Mouse (Mus musculus) Patski (cell line): ENCODE results near the gene Trim2. TPM values are rescaled to one million over a fixed set of nuclear protein-coding genes. Genes with fewer than 3 reads are reported as not detected.

Source experiments
- ATAC-seq: fragments of 100-300 bp; one replicate; pipeline ENCODE4 v1.8.0; 2021
- CTCF ChIA-PET: fragments of 350-600 bp; sonication (Branson Sonifier 250); formaldehyde crosslinking; loops from one replicate; lab custom pipeline; 2022; ENCODE audit warnings: inconsistent platforms; lab: Charles Lee
- POLR2A ChIA-PET: fragments of 350-600 bp; sonication (Branson Sonifier 250); formaldehyde crosslinking; loops from one replicate; lab custom pipeline; 2022; ENCODE audit warnings: antibody characterized with exemption, inconsistent platforms; lab: Charles Lee
- DNase-seq: peaks from one replicate; pipeline ENCODE4 v3.0.0-alpha.2; 2011; ENCODE audit warnings: low read depth, low spot score
- H3K27me3 ChIP-seq: fragments of 371-371 bp; one replicate; pipeline ENCODE4 v1.5.1; 2021
- CTCF ChIP-seq: fragments of 100-300 bp; IDR thresholded peaks from one replicate; pipeline ENCODE4 v1.5.1; 2021
- in situ Hi-C: fragments of 300-500 bp; cut with MboI; formaldehyde crosslinking; loops from 3 replicates; pipeline ENCODE4 v1.11.1; 2018; ENCODE audit warnings: low pct_unique_long_range_greater_than_20kb, mixed read lengths
- polyA plus RNA-seq: library from polyadenylated mRNA; unstranded; gene quantifications from one replicate; pipeline ENCODE4 v1.2.3, GENCODE M21; 2021

The Trim2 gene
- polyA plus RNA-seq, 1 experiment from 2014 or later, result 30.7 TPM

- TF ChIP-seq CTCF, result no peak
- DNase-seq, result no peak
- ChIA-PET POLR2A (no interaction called here), CTCF (interaction anchor here (1.0 kb wide), 1 partner anchor 11 kb away, joined by 3 read pairs; no protein-coding TSS in a partner anchor)
- no peaks in the 10 kb centered on the region for H3K27me3 ChIP-seq
- no peak for ATAC-seq
- in situ Hi-C loops, result no loop called here
Observed at GRCm38 (mm10) chr3:84215743-84216360, 90.8 kb downstream of the Trim2 start.

- ChIA-PET CTCF (interaction anchor here (0.8 to 2.1 kb wide), 3 partner anchors 10 to 87 kb away, joined by 3 to 6 read pairs (median 3); no protein-coding TSS in a partner anchor), POLR2A (no interaction called here)
- H3K27me3 ChIP-seq, result no peaks in the 10 kb centered on the region
- TF ChIP-seq CTCF, result no peak
- no peak for DNase-seq
- ATAC-seq, result no peak
- in situ Hi-C loops, result no loop called here
Observed at GRCm38 (mm10) chr3:84215253-84215652, 91.4 kb downstream of the Trim2 start.

DNA sequence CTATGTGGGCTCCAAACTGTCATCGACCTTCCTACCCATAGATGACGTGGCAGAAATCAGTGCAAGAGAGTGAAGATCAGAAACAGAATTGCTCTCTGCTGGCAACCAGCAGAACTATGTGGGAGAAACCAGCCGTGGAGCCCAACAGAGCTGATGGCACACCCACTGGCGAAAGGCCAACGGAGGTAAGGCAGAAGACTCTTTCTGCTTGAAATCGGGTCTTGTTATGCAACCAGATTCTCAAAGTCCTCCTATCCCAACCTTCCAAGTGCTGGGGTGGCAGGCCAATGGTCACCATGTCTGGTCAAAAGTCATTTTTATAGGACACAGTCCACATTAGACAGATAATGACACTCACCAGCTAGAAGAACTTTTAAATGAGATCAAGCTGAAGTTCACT lies 92.2 kb downstream of the Trim2 start:
- H3K27me3 ChIP-seq, result no peaks in the 10 kb centered on the region
- POLR2A ChIA-PET, result no interaction called here
- CTCF ChIA-PET, result interaction anchor here (0.8 to 2.1 kb wide), 3 partner anchors 12 to 88 kb away, joined by 3 to 6 read pairs (median 4); no protein-coding TSS in a partner anchor
- in situ Hi-C loops, result no loop called here
- DNase-seq (no peak), ATAC-seq (peak; percentile 35)
- TF ChIP-seq CTCF, result no peak

DNA sequence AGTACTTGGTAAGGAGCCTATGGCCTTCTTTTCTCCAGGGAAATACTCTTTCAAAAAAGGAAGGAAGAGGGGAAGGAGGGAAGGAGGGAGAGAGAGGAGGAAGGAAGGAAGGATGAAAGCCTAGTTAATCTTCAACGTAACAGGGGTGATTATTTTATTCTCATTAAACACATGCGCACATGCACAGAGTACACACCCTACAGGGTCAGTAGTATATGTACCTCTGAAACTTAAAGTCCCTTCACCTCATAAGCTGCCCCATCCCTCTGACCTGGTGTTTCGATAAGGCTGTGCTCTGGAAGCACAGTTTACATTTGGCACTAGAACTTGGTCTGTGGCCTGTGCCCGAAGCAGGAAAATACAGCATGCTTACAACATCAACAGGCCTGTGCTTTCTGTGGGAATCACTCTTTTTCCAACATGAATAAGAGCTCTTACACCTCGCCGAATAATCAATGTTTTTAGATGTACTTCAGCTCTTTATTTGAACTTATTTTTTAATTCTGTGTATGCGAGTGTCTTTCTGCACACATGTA lies 95.3 kb downstream of the Trim2 start:
- ATAC-seq (no peak), DNase-seq (no peak)
- in situ Hi-C loops, result no loop called here
- ChIA-PET CTCF (interaction anchor here (0.8 to 2.2 kb wide), 7 partner anchors 10 to 103 kb away, joined by 3 to 11 read pairs (median 4); no protein-coding TSS in a partner anchor), POLR2A (interaction anchor here (1.0 to 1.4 kb wide), 2 partner anchors 73 to 99 kb away, joined by 3 to 4 read pairs; no protein-coding TSS in a partner anchor)
- H3K27me3 ChIP-seq, result no peaks in the 10 kb centered on the region
- no peak for TF ChIP-seq CTCF

- peak; percentile 69 for ATAC-seq
- TF ChIP-seq CTCF, result no peak
- ChIA-PET CTCF (interaction anchor here (1.0 to 1.6 kb wide), 4 partner anchors 9 to 105 kb away, joined by 3 to 5 read pairs (median 4); no protein-coding TSS in a partner anchor), POLR2A (interaction anchor here (0.7 kb wide), 1 partner anchor 86 kb away, joined by 4 read pairs; no protein-coding TSS in a partner anchor)
- in situ Hi-C loops, result no loop called here
- no peaks in the 10 kb centered on the region for H3K27me3 ChIP-seq
- DNase-seq, result peak; percentile 71
Observed at GRCm38 (mm10) chr3:84208917-84209513, 97.7 kb downstream of the Trim2 start.

- H3K27me3 ChIP-seq, result no peaks in the 10 kb centered on the region
- in situ Hi-C loops, result no loop called here
- no peak for TF ChIP-seq CTCF
- POLR2A ChIA-PET, result interaction anchor here (1.0 kb wide), 1 partner anchor 17 kb away, joined by 3 read pairs; no protein-coding TSS in a partner anchor
- ATAC-seq, result no peak
- no peak for DNase-seq
- CTCF ChIA-PET, result interaction anchor here (1.0 to 1.6 kb wide), 2 partner anchors 10 to 36 kb away, joined by 3 to 5 read pairs; no protein-coding TSS in a partner anchor
Observed at GRCm38 (mm10) chr3:84208475-84208874, 98.2 kb downstream of the Trim2 start.

DNA sequence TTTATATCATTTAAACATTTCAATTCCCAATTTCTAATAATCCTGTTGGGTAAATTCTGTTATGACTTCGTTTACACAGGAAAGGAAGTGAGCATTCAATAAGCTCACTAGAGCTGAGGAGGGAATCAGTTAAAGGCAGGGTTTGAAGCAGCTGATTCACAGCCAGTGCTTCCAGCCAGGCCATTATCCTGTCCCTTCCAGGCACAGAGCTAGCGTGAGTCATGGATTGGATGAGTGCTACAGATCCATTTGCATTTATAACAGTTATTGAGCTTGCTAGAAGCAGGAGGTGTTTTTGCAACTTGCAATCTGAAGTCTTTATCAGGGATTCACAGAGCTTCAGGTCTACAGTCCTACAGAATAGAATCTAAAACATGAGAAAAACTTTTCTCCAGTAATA lies 99.3 kb downstream of the Trim2 start:
- DNase-seq (no peak), ATAC-seq (peak; percentile 82)
- POLR2A ChIA-PET, result interaction anchor here (1.0 kb wide), 1 partner anchor 18 kb away, joined by 3 read pairs; no protein-coding TSS in a partner anchor
- CTCF ChIA-PET, result interaction anchor here (0.9 to 1.0 kb wide), 2 partner anchors 12 to 13 kb away, joined by 3 to 4 read pairs; no protein-coding TSS in a partner anchor
- no peak for TF ChIP-seq CTCF
- in situ Hi-C loops, result no loop called here
- H3K27me3 ChIP-seq, result no peaks in the 10 kb centered on the region

DNA sequence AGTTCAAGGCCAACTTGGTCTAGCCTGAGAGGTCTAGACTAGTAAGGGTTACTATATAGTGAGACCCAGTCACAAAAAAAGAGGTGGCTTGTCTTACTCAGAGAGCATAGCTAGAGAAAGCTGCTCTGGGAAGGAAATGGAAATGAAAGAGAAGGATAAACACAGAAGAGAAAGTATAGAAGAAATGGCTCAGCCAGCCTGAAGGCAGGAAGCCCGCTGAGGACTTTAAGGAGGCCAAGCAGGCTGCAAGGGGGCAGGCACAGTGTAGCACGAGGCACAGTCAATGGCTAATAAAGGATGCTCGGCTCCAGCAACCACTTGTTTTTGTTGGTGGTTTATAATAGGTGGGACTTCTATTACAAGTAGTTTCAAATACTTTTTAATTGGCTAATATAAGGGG lies 100.6 kb downstream of the Trim2 start:
- ATAC-seq (no peak), DNase-seq (no peak)
- POLR2A ChIA-PET, result no interaction called here
- in situ Hi-C loops, result no loop called here
- TF ChIP-seq CTCF, result no peak
- CTCF ChIA-PET, result no interaction called here
- H3K27me3 ChIP-seq, result no peaks in the 10 kb centered on the region

DNA sequence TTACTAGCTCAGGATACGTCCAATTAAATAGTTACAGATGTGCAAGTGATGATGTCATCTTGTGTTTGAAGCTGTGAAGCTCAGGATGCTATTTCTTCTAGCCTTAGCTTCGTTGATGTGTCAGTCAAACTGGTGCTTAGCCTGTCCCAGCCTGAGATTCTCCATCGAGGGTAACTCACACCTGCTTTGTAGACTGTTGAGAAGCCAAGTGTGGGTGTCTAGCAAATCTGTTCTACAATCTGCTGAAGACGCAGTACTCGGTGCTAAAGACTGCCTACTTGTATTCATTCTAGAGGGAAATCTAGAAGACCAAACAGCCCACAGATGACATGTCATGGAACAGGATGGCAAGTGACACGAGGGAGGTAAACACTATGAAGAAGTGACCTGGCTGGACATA lies 101.0 kb downstream of the Trim2 start:
- H3K27me3 ChIP-seq, result no peaks in the 10 kb centered on the region
- DNase-seq, result no peak
- POLR2A ChIA-PET, result no interaction called here
- TF ChIP-seq CTCF, result no peak
- in situ Hi-C loops, result no loop called here
- no peak for ATAC-seq
- CTCF ChIA-PET, result interaction anchor here (1.1 kb wide), 1 partner anchor 10 kb away, joined by 3 read pairs; no protein-coding TSS in a partner anchor

GRCm38 (mm10) chr3:84204640-84205039 lies 102.0 kb downstream of the Trim2 start:
- ATAC-seq (no peak), DNase-seq (no peak)
- CTCF ChIA-PET, result interaction anchor here (1.1 kb wide), 1 partner anchor 11 kb away, joined by 3 read pairs; no protein-coding TSS in a partner anchor
- no peak for TF ChIP-seq CTCF
- POLR2A ChIA-PET, result interaction anchor here (0.6 kb wide), 2 partner anchors 15 to 76 kb away, joined by 3 read pairs; no protein-coding TSS in a partner anchor
- in situ Hi-C loops, result no loop called here
- H3K27me3 ChIP-seq, result no peaks in the 10 kb centered on the region
